Mouse (Mus musculus) brain, adult 2 months (tissue): ENCODE measurements at regions not wholly inside any gene's neighbourhood (a gene's known extent, or its start where the extent isn't known, plus 50 kb on each side); places are given as distances from the start of the nearest gene placed in this dataset.
A peak's percentile ranks its signal among the peaks of the same experiment; 100 is the strongest.

Source experiments
- DNase-seq: peaks from one replicate; pipeline ENCODE4 v3.0.0; 2011; ENCODE audit warnings: low read depth, low spot score

DNA sequence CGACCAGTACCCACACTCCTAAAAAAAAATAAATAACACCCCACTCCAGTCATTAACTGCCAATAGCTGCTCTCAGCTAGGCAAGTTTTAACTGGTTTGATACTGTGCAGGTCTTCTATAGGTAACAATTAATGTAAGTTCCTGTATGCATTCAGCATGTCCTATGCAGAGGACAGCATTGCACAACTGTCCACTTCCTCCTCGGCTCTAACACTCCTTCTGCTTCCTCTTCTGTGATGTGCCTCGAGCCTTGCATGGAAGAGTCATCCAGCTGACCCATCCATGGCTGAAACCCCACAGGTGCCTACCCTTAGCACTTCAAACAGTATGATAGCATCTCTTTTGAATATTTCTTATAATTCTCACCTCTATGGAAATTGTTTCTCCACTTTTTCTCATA is 449.4 kb upstream of the Rag2 start:
- peak; percentile 16 for DNase-seq

DNA sequence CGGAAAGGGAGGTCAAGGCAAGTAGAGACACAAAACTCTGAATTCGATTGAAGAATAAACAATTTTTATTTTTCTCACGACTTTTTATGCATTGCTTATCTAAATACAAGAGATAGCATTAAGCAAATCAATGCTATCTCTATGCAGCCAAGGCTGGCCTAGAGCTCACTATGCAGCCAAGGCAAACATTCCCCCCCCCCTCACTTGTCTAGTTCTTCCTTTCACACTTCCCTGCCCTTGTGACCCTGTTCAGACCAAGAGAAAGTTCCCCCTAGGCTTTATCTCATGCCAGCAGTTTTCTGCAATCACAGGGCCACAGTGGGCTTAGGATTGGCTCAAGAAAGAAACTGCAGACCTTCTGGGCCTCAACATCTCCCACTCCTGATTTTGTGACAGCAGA is 417.9 kb upstream of the Rag2 start:
- no peak for DNase-seq

DNA sequence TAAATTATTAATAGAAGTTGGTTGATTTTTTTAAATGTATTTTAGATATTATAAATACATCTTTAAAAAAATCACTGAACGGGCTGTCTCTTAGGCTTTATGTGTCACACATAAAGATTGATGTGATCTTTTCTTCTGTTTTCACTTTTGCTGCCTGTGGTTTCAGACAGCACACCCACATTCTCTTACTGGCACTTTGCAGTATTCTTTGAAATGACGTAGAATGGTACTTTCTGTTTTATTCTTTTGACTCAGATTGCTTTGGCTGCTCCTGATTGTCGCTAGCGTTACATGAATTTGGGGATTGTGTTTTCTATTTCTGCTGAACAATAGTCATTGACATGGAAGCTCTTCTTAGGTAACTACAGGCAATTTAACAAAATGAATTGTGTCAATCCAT is 415.4 kb upstream of the Rag2 start:
- peak; percentile 7 for DNase-seq

DNA sequence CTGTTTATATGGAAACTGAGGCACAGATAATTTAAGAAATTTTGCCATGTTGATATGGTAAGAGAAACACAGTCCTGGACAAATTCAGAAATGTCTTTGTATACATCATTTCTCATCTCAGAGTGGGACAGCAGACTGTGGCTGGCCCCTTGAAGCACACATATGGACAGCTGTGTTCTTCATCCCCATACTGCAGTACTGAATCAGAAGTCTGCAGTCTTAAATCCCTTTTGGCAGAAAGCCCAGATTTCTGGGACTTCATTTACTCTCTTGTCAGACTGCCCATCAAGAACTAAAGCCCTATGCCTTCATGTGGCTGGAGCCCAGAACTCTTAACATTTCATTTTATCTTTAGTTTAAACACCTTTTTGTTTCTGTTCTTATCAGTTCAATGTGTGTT is 403.8 kb upstream of the Rag2 start:
- peak; percentile 26 for DNase-seq

DNA sequence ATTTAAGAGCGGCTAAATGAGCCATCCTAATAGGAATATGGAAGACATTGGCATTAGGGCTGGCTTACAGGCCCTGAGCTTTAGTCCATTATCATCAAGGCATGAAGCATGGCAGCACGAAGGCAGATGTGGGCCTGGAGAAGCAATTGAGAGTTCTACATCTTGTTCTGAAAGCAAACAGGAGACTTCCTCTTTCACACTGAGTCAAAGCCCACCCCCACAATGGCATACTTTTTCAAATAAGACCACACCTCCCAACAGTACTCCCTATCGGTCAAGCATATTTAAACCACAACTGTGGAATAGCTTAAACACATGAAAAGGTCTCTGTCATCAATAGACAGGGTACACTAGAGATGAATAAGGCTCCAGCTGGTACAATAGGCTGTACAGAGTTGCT is 381.5 kb upstream of the Rag2 start:
- DNase-seq = no peak

DNA sequence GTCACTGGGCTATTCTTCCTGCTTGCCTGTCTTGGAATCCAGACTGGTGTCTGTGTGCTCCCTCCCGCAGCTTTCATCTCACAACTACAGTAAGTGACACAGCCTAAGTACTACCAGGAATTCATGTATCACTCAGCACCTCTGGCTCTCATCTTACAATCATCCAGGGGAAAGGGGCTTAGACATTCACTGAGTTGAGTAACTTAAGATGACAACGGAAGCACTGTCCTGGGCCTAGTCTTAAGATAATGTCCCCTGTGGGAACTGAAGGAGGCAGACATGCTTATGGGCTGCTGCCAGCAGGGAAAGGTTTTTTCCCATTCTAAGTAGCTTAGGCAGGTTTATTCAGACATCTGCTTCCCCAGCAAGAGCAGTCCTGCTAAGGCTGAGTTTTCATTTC is 377.4 kb upstream of the Rag2 start:
- peak; percentile 8 for DNase-seq

DNA sequence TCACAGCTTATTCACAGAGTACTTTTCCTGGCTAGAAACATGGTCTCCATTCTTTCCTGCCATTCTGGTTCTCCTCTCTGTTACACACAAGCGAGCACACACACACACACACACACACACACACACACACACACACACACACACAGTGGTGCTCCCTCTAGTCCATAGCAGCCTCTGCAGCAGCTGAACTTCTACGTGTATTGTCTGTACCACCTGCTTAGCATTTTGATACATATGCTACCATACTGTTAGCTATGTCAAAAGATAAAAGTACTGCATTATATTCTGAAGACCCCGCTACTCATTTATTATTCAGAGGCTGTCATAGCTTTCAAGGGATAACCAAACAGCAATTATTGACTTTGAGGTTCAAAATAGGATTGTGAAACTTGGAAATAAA is 372.3 kb upstream of the Rag2 start:
- DNase-seq = no peak

DNA sequence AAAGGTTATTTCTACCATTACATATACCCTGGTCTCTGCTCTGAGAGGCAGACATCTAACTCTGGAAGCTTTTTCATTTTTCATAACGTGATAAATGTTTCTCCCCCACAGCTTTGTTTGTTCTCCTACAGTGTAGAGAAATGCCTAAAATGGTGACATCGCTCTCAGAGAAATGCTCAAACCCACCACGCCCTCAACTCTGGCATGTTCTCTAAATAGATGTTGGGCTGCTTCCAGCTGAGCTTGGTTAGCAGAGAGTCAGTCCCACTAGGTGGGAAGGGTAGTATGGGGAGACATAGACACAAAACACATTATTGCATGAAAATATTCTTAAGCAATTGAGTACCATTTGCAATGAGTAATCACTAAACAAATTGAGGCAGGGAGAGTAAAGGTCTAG is 368.1 kb upstream of the Rag2 start:
- peak; percentile 12 for DNase-seq

DNA sequence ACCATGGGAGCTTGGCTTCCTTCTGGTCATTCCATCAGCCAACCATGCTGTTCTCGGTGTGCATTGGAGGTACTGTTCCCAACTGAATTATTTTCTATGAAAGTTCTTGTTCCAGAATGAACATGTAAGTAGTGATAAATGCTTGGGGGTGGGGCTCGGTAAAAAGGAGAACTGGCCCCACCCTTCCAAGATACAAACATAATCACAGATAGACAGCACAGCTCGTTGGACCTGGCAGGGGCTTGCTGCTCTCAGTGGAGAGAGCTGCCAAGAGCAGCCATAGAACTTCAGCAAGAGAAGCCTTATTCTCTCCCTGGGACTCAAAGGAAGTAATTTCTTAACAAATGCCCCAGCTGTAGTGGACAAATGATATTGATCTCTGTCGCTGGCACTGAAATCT is 360.6 kb upstream of the Rag2 start:
- DNase-seq = no peak

DNA sequence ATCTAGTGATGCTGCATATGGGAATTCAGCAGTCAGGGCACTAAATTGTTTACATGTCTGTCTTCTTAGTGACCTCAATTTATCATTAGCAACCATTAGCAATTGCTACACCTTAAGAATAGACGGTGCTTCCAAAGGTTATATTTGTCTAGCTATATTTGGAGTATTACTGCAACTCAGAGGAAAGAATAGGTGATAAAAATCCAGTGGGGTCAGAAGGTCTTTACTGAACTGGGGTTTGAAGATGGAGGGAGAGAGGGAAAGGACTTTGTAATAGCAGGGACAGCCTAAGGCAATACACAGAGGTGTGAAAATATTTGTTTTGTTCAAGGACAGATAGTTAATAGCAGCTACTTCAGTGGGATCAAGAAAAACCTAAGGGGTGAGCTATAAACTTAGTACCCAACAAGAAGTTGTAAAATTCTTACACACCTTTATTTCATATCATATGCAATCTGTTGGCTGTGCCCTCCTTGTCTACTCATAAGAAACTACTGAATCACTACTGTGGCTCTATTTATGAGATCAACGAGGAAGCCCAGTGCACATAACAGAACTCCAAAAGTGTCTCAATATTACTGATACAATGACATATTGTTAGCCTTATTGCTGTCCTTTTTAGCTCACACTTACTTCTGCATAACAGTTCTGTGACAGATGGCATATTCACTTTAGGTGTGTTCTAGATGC is 357.7 kb upstream of the Rag2 start:
- DNase-seq = no peak

DNA sequence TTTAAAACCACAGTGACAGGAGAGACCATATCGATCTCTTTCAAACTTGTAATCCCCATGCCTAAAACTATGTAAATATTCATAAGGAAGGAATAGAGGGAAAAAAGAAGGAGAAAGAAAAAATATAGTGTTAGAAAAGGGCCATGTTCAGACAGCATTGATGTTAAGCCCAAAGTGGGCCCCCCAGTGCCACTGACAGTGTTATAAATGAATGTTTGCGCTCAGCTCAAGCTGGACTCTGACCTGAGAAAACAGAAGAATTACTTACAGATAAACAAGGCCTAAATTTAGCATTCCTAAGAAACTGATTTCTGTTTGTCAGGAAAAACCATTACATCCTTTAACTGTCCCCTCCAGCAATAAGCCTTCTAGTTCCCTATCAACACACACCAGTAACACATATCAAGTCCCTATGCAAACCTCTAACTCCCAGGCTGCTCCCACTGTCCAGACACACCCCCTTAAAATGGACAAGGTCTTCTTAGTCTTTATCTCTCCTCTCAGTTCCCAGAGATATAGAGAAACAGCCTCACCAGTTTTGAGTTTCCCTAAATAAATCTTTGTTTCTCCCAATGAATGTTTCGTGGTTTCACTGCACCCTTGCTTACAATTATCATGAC is 350.4 kb upstream of the Rag2 start:
- DNase-seq = no peak

DNA sequence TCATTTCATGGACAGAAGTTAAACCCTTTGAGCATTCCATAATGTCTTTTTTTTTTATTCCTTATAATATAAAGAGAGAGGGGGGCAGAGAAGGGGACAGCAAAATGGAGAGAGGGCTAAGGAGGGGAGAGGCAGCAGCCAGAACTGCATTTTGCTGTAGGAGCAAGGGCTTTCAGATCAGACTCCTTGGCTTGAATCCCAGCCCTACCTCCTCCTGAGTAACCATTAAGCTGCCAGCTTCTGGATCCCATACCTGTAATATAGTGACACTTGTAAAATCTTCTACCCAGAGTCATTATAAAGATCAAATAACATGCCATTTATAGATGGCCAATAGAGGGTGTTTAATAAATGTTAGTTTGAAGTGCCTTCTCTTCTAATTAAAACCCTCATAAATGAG is 339.6 kb upstream of the Rag2 start:
- no peak for DNase-seq

DNA sequence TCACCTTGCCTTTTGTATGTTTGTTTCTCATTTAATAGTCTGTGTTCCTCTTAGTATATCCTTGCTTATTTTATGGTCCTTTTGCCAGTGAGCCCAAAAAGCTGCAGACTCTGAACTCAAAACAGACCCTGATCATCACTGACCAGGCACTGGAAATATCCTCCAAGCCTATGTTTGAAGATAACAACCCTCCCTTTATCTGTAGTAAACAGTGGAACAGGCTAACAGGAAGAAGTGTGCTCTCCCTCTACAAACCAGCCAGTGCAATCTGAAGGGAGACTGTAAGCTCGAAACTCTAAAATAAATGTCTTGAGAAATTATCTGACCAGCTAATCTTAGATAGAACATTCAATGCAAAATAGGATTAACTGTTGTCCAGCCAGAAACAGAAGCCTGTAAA is 336.4 kb upstream of the Rag2 start:
- no peak for DNase-seq

DNA sequence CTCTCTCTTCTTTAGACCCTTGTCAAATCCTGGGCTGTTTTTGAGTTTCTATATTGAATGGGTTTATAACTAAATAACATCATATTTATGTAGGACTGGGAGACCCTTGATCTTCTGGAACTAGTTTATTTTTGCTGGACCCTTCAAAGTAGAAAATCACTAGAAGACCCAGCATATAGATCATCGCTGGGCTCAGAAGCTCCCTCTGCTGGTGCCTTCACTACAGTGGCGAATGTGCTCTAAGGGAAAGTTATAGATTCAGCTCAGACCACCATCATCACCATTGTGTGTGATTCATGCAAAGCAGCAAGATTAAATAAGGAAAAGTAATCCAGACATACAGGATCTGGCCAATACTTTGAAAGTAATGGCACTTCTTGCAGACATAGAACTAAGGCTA is 335.4 kb upstream of the Rag2 start:
- DNase-seq = peak; percentile 13

DNA sequence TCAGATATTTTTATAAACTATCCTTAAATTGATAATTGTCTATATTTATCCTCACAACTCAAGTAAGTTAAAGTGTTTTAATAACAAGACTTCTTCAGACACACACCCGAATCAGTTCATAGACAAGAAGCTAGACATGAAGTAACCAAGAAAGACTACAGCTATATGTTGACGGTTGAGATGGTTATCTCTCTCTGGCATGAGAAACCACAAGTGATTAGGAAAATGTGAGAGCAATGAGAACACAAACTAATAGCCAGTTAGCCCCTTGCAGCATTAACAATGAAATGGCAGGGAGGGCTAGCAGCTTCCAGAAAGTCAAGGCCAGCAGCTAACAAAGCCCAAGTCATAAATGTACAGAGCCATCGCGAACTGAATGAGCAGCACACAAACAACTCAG is 333.8 kb upstream of the Rag2 start:
- DNase-seq = no peak

DNA sequence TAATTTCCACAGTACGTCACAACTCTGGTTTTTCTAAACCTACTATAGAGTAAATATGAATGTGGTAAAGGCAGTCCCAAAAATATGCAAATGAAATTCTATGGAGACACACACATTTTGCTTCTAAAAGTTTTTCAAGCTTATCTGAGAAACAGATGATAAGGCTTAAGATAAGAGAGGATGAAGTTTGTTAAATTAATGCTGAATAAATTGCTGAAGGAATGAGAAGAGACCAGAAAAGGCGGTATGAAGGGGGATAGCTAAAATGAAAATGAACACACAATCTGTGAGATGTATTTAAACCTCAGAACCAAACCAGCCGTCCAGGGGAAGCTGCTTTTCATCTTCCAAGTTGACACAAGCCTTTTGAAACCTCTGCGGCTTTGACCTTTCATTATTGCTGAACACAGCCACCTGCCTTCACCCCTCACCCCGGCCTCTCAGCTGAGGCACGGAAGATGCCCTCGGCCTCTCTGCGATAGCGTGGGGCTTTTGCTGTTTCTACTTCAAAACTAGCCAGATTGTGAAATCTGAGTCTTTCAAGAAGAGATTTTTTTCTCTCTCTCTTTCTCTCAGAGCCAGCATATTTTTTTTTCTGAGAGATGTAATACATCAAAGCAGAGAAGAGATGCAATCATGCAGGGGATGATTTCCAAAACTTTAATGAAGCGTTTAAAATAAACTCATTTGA is 328.7 kb upstream of the Rag2 start:
- DNase-seq = peak; percentile 8

DNA sequence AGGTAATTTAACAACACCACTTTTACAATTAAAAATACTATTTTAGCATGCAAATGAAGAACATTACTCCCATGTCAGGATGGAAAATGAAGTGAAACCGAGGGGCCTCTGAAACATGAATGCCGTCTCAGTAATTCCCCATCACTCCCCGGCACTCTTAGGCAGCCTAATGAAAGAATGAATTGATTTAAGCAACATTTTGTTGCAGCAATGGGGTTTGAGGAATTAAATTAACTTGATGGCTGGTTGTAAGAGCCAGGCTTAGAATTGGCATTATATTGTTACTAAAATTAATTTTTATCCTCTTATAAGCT is 328.2 kb upstream of the Rag2 start:
- no peak for DNase-seq

DNA sequence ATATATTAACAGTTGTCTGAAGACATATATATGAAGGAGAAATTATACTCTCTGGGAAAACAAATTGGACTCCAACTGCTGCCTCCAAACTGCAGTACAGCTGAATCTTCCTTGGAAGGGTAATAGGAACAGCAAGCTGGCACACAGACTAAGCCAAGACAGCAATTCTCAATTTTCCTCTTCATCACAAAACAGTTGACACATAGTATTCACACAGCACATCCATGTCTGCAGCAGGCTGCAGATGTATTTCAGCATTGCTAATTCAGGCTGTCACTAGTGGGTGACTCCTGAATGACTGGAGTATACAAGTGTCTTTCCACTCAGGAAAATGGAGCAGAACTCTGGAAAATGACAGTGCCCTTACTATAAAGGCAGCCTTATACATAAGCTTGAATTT is 327.7 kb upstream of the Rag2 start:
- peak; percentile 64 for DNase-seq

DNA sequence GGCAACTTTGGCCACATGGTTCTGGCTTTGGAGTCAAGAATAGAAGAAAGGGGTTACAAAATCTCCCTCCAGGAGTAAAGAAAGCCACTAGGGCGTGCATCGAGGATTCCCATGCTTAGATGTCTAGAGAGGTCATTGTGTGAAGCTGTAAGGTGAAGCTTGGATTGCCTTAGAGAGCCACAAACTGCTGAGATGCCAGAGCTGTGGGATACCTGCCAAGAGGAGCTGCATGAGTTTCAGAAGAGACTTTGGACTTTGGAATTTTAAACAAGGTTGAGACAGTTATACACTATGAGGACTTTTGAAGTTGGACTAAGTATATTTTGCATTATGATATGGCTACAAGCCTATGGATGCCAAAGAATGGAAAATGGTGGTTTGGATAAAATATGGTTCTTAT is 325.4 kb upstream of the Rag2 start:
- no peak for DNase-seq

DNA sequence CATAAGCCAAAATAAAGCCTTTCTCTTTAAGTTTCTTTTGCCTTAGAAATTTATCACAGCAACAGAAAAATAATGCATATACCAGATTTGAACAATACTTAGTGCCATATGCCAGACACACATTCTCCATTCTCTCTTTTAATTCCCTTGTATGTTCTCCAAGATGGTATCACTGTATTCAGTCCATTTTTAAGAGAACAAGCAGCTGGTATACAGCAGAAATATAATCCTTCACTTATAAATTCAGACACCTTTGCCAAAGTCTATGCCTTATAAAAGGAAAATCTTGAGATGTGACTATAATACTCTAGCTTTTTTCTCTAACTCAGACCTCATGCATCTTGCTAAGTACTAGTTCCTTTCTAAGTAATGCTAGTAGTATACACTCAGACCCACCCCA is 324.4 kb upstream of the Rag2 start:
- peak; percentile 28 for DNase-seq

DNA sequence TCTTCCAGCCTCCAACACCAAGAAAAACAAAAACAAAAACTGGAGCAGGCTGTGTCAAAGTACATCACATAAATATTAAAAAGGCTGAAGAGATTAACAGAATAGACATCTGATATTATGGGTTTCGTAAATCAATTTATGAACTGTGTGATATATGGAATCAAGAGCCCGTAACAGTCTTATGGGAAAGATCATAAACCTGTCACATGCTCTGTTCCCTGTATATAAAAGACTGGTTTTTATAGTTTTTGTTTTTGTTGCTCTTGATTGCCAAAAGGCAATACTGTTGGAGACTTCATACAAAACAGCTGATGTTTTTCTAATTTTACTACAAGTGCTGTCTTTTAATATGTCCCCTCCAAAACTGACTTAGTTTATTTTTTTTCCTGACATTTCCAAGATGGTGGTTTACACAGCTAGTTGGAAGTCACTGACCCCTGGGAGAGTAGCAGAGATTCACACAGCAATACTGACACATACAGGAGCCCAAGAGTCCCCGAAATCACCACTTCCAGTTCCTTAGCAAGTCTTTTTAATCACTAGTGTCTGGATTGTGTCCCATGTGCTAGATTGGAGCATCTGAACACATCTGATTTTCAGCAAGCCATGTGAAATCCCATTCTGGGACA is 303.1 kb upstream of the Rag2 start:
- DNase-seq = no peak

DNA sequence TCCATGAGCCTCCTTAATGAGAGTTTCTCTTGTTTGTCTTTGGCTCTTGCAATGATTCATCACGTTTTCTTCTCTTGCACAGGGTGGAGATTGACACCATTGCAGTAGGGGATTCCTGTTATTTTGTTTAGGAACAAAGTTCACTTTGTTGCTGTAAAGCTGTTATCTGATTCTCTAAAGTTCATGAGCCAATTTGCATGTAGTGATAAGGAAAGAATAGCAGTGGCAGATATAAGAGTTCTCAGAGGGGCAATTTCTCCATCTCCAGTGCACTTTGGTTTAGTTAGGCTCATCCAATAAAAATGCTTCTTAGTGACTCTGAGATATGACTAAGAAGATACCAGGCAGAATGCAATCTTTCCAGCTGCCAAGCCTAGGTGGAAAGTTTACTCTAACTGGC is 267.8 kb upstream of the Rag2 start:
- no peak for DNase-seq

DNA sequence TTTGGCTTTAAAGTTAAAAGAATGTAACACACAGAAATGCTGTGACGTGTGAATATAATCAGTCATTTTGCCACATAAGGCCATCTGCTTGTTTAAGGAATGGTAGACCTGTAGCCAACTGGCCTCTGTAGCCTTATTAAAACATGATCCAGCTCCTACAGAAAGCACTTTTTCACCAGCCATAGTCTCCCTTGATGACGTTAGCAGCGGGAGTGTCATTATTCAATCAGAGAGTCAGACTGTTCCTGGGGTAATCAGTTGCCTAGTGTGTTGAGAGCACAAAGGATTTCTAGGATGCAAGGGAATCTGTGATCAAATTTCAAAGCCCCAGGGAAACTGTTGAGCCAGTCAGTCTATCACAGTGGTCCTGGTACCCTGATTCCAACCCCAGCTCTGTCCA is 260.3 kb upstream of the Rag2 start:
- DNase-seq = no peak
